Mouse (Mus musculus): ENCODE measurements around the gene Kras. TPM values are rescaled to one million over a fixed set of nuclear protein-coding genes. Genes with fewer than 3 reads are reported as not detected.

Kras gene
- total and polyA plus RNA-seq, 3 experiments, result 15.6 to 44.3 TPM; not detected in 1

- Histone ChIP-seq H3K27me3 (ENCODE audit: control insufficient read depth in 1 of 2, insufficient read depth in 2 of 2, low read length in 2 of 2) (no peaks in the 10 kb centered on the region), H3K36me3 (ENCODE audit: control insufficient read depth in 1 of 2, insufficient read depth in 2 of 2, low read length in 2 of 2) (no peaks in the 10 kb centered on the region), H3K9me3 (replicated peaks; ENCODE audit: insufficient read depth, low read length) (no peaks in the 10 kb centered on the region), H3K27ac (ENCODE audit: control insufficient read depth, low read depth, low read length) (no peak overlapping the region; the same call in 1 of the 2 replicates), H3K9ac (ENCODE audit: control insufficient read depth, low read depth, low read length, poor library complexity, severe bottlenecking) (peak overlapping the region; percentile 51), H3K79me2 (ENCODE audit: control insufficient read depth, insufficient read depth, low read length, poor library complexity) (no peaks in the 10 kb centered on the region), H3K4me1 (ENCODE audit: control insufficient read depth in 1 of 2, insufficient read depth in 2 of 2, low read length in 2 of 2) (no peaks in the 10 kb centered on the region), H3K4me3 (ENCODE audit: control insufficient read depth in 1 of 2, insufficient read depth in 1 of 2, low read depth in 2 of 2, low read length in 2 of 2) (peak overlapping the region; percentile 57 to 63)
- TF ChIP-seq RAD21 (IDR thresholded peaks at IDR 0.05; ENCODE audit: low read depth, low read length) (peak; percentile 82), USF1 (IDR thresholded peaks at IDR 0.05; ENCODE audit: low read depth, low read length) (peak; percentile 94), NELFE (IDR thresholded peaks at IDR 0.05; ENCODE audit: low read depth, low read length) (no peak), USF2 (IDR thresholded peaks at IDR 0.05; ENCODE audit: borderline replicate concordance in 1 of 2, insufficient read depth in 1 of 2, low read depth in 1 of 2, low read length in 2 of 2) (peak; percentile 50 to 72; a peak in 3 of 4 replicates), MAX (IDR thresholded peaks at IDR 0.05; ENCODE audit: low read length) (peak; percentile 96), CTCF (IDR thresholded peaks at IDR 0.05 in 2 of 3, conservative IDR thresholded peaks at IDR 0.05 in 1 of 3; ENCODE audit: control insufficient read depth in 1 of 3, insufficient read depth in 1 of 3, low read depth in 2 of 3, low read length in 3 of 3, poor library complexity in 1 of 3, severe bottlenecking in 1 of 3) (peak in 2 of 3 experiments; percentile 40 to 60; a peak in 3 of 6 replicates), ZC3H11A (IDR thresholded peaks at IDR 0.05; ENCODE audit: low read depth, low read length) (peak; percentile 59), SMC3 (IDR thresholded peaks at IDR 0.05; ENCODE audit: low read depth, low read length) (peak; percentile 59), ZNF384 (IDR thresholded peaks at IDR 0.05; ENCODE audit: low read depth, low read length) (no peak), MXI1 (IDR thresholded peaks at IDR 0.05; ENCODE audit: low read depth, low read length) (peak; percentile 85), MYC (IDR thresholded peaks at IDR 0.05; ENCODE audit: low read depth, low read length) (peak; percentile 55; the same call in 1 of the 2 replicates), MYB (IDR thresholded peaks at IDR 0.05; ENCODE audit: low read depth, low read length) (no peak)
- peak; percentile 81 for DNase-seq (ENCODE audit: low read depth, low spot score)
Observed at GRCm38 (mm10) chr6:145187093-145188088, 62.6 kb downstream of the Kras start.

- Histone ChIP-seq H3K4me3 (ENCODE audit: control insufficient read depth in 1 of 2, insufficient read depth in 1 of 2, low read depth in 2 of 2, low read length in 2 of 2) (no peak overlapping the region), H3K27me3 (ENCODE audit: control insufficient read depth in 1 of 2, insufficient read depth in 2 of 2, low read length in 2 of 2) (no peaks in the 10 kb centered on the region), H3K9ac (ENCODE audit: control insufficient read depth, low read depth, low read length, poor library complexity, severe bottlenecking) (no peak overlapping the region), H3K27ac (ENCODE audit: control insufficient read depth, low read depth, low read length) (no peak overlapping the region), H3K79me2 (ENCODE audit: control insufficient read depth, insufficient read depth, low read length, poor library complexity) (no peaks in the 10 kb centered on the region), H3K9me3 (replicated peaks; ENCODE audit: insufficient read depth, low read length) (no peaks in the 10 kb centered on the region), H3K4me1 (ENCODE audit: control insufficient read depth in 1 of 2, insufficient read depth in 2 of 2, low read length in 2 of 2) (peaks cover 0 to 2% of the 10 kb centered on the region in 2 experiments; a peak in 1 of 4 replicates), H3K36me3 (ENCODE audit: control insufficient read depth in 1 of 2, insufficient read depth in 2 of 2, low read length in 2 of 2) (no peaks in the 10 kb centered on the region)
- no peak for TF ChIP-seq MEF2A (IDR thresholded peaks at IDR 0.05; ENCODE audit: extremely low read depth, insufficient replicate concordance, low read depth, low read length, poor library complexity, severe bottlenecking)
- no peak for TF ChIP-seq MAZ (IDR thresholded peaks at IDR 0.05; ENCODE audit: low read depth, low read length)
- TF ChIP-seq ELF1 (IDR thresholded peaks at IDR 0.05; ENCODE audit: low read depth, low read length), result no peak
- TF ChIP-seq TCF12 (IDR thresholded peaks at IDR 0.05; ENCODE audit: low read depth, low read length), result no peak
- no peak for TF ChIP-seq RCOR1 (IDR thresholded peaks at IDR 0.05; ENCODE audit: low read depth, low read length)
- TF ChIP-seq ZC3H11A (IDR thresholded peaks at IDR 0.05; ENCODE audit: low read depth, low read length), result no peak
- no peak for TF ChIP-seq SIN3A (IDR thresholded peaks at IDR 0.05; ENCODE audit: low read length)
- no peak for TF ChIP-seq MYB (IDR thresholded peaks at IDR 0.05; ENCODE audit: low read depth, low read length)
- TF ChIP-seq NRF1 (IDR thresholded peaks at IDR 0.05; ENCODE audit: insufficient read depth, low read depth, low read length, poor library complexity, severe bottlenecking), result no peak
- no peak for TF ChIP-seq ZNF384 (IDR thresholded peaks at IDR 0.05; ENCODE audit: low read depth, low read length)
- no peak for TF ChIP-seq POLR2AphosphoS5 (IDR thresholded peaks at IDR 0.05; ENCODE audit: borderline replicate concordance, low read depth, low read length)
- no peak for TF ChIP-seq MAX (IDR thresholded peaks at IDR 0.05; ENCODE audit: low read length)
- TF ChIP-seq CHD1 (IDR thresholded peaks at IDR 0.05; ENCODE audit: low read depth, low read length), result no peak
- TF ChIP-seq MYC (IDR thresholded peaks at IDR 0.05; ENCODE audit: low read depth, low read length), result no peak
- no peak for TF ChIP-seq BHLHE40 (IDR thresholded peaks at IDR 0.05; ENCODE audit: borderline replicate concordance, low read depth, low read length)
- no peak for TF ChIP-seq MXI1 (IDR thresholded peaks at IDR 0.05; ENCODE audit: low read depth, low read length)
- DNase-seq (ENCODE audit: low read depth, low spot score), result no peak
Observed at GRCm38 (mm10) chr6:145186096-145186495, 63.9 kb downstream of the Kras start.
